Mouse (Mus musculus): ENCODE measurements around the gene Ly9. TPM values are rescaled to one million over a fixed set of nuclear protein-coding genes. Genes with fewer than 3 reads are reported as not detected.

Gene Ly9
- not detected in 2 replicates for polyA plus RNA-seq (2016; fragmentation: Nextera tagmentation; extraction: Ambion mirVana)

- H3K27ac ChIP-seq, result no peak within 1 kb of the TSS
- 89% methylated on average over 9 of the region's 9 CpGs for WGBS
- no peaks in the 10 kb centered on the region for H3K9me3 ChIP-seq (replicated peaks)
- H3K4me3 ChIP-seq, result no peak within 1 kb of the TSS
- no peaks in the 10 kb centered on the region for H3K36me3 ChIP-seq
- no peak for DNase-seq (ENCODE audit: low spot score)
- no peaks in the 10 kb centered on the region for H3K4me1 ChIP-seq
- H3K27me3 ChIP-seq (ENCODE audit: low read depth, poor library complexity, severe bottlenecking), result no peaks in the 10 kb centered on the region
These were observed at the start of gene Ly9 for GRCm38 (mm10) chr1:171607176-171607575. Gene Ly9, minus strand, starts transcription at chr1:171607410.

GRCm38 (mm10) chr1:171652734-171653133 lies 45.5 kb upstream of the Ly9 start, which contains the start of gene Slamf7:
Gene Slamf7, minus strand, starts transcription at chr1:171653035.
- Histone ChIP-seq H3K27me3 (ENCODE audit: low read depth, poor library complexity, severe bottlenecking) (no peaks in the 10 kb centered on the region), H3K27ac (no peak within 1 kb of the TSS), H3K9me3 (replicated peaks) (no peaks in the 10 kb centered on the region), H3K36me3 (no peaks in the 10 kb centered on the region), H3K4me3 (no peak within 1 kb of the TSS), H3K4me1 (no peaks in the 10 kb centered on the region)
- WGBS, result 89% methylated on average over 5 of the region's 5 CpGs
- DNase-seq (ENCODE audit: low spot score), result no peak

- no peak for DNase-seq (ENCODE audit: low spot score)
- no peak overlapping the region for H3K27ac ChIP-seq
- H3K4me3 ChIP-seq, result no peak overlapping the region
- H3K36me3 ChIP-seq, result no peaks in the 10 kb centered on the region
- H3K27me3 ChIP-seq (ENCODE audit: low read depth, poor library complexity, severe bottlenecking), result no peaks in the 10 kb centered on the region
- no peaks in the 10 kb centered on the region for H3K4me1 ChIP-seq
- 85% methylated on average over 8 of the region's 8 CpGs for WGBS
- H3K9me3 ChIP-seq (replicated peaks), result no peaks in the 10 kb centered on the region
These were observed 41.6 kb upstream of the Ly9 start for GRCm38 (mm10) chr1:171648840-171649239.

- H3K4me1 ChIP-seq, result no peaks in the 10 kb centered on the region
- H3K27me3 ChIP-seq (ENCODE audit: low read depth, poor library complexity, severe bottlenecking), result no peaks in the 10 kb centered on the region
- WGBS, result 89% methylated on average over 5 of the region's 5 CpGs
- H3K36me3 ChIP-seq, result no peaks in the 10 kb centered on the region
- no peaks in the 10 kb centered on the region for H3K9me3 ChIP-seq (replicated peaks)
- H3K27ac ChIP-seq, result no peak overlapping the region
- no peak for DNase-seq (ENCODE audit: low spot score)
- H3K4me3 ChIP-seq, result no peak overlapping the region
These were observed 40.5 kb upstream of the Ly9 start for GRCm38 (mm10) chr1:171647716-171648115.

- Histone ChIP-seq H3K9me3 (replicated peaks) (no peaks in the 10 kb centered on the region), H3K27ac (no peak overlapping the region), H3K36me3 (no peaks in the 10 kb centered on the region), H3K4me3 (no peak overlapping the region), H3K27me3 (ENCODE audit: low read depth, poor library complexity, severe bottlenecking) (no peaks in the 10 kb centered on the region), H3K4me1 (no peaks in the 10 kb centered on the region)
- 69% methylated on average over 5 of the region's 5 CpGs for WGBS
- DNase-seq (ENCODE audit: low spot score), result no peak
These were observed 39.3 kb upstream of the Ly9 start for GRCm38 (mm10) chr1:171646429-171646940.

- Histone ChIP-seq H3K9me3 (replicated peaks) (no peaks in the 10 kb centered on the region), H3K4me3 (no peak overlapping the region), H3K4me1 (no peaks in the 10 kb centered on the region), H3K27me3 (ENCODE audit: low read depth, poor library complexity, severe bottlenecking) (no peaks in the 10 kb centered on the region), H3K36me3 (no peaks in the 10 kb centered on the region), H3K27ac (no peak overlapping the region)
- DNase-seq (ENCODE audit: low spot score), result no peak
- 79% methylated on average over 7 of the region's 7 CpGs for WGBS
These were observed 36.4 kb upstream of the Ly9 start for GRCm38 (mm10) chr1:171643612-171644011.

GRCm38 (mm10) chr1:171640796-171641195 lies 33.6 kb upstream of the Ly9 start:
- Histone ChIP-seq H3K36me3 (no peaks in the 10 kb centered on the region), H3K4me1 (no peaks in the 10 kb centered on the region), H3K27ac (no peak overlapping the region)

GRCm38 (mm10) chr1:171638686-171639085 lies 31.5 kb upstream of the Ly9 start:
- no peak overlapping the region for H3K27ac ChIP-seq
- H3K9me3 ChIP-seq (replicated peaks), result no peaks in the 10 kb centered on the region
- no peaks in the 10 kb centered on the region for H3K4me1 ChIP-seq
- no peaks in the 10 kb centered on the region for H3K36me3 ChIP-seq
- WGBS, result 80% methylated on average over 2 of the region's 2 CpGs
- no peak for DNase-seq (ENCODE audit: low spot score)
- no peak overlapping the region for H3K4me3 ChIP-seq
- H3K27me3 ChIP-seq (ENCODE audit: low read depth, poor library complexity, severe bottlenecking), result no peaks in the 10 kb centered on the region

More at GRCm38 (mm10) chr1:171640796-171641195, 33.6 kb upstream of the Ly9 start:
- Histone ChIP-seq H3K9me3 (replicated peaks) (no peaks in the 10 kb centered on the region), H3K4me3 (no peak overlapping the region), H3K27me3 (ENCODE audit: low read depth, poor library complexity, severe bottlenecking) (no peaks in the 10 kb centered on the region)
- 94% methylated on average over 6 of the region's 6 CpGs for WGBS
- DNase-seq (ENCODE audit: low spot score), result no peak

GRCm38 (mm10) chr1:171637101-171637500 lies 29.9 kb upstream of the Ly9 start:
- no peak overlapping the region for H3K27ac ChIP-seq
- no peaks in the 10 kb centered on the region for H3K27me3 ChIP-seq (ENCODE audit: low read depth, poor library complexity, severe bottlenecking)
- H3K36me3 ChIP-seq, result no peaks in the 10 kb centered on the region
- no peaks in the 10 kb centered on the region for H3K4me1 ChIP-seq
- no peak overlapping the region for H3K4me3 ChIP-seq
- H3K9me3 ChIP-seq (replicated peaks), result no peaks in the 10 kb centered on the region
- no peak for DNase-seq (ENCODE audit: low spot score)
- WGBS, result 89% methylated on average over 8 of the region's 8 CpGs

GRCm38 (mm10) chr1:171635696-171636095 lies 28.5 kb upstream of the Ly9 start:
- WGBS, result 59% methylated on average over 6 of the region's 6 CpGs
- Histone ChIP-seq H3K36me3 (no peaks in the 10 kb centered on the region), H3K27me3 (ENCODE audit: low read depth, poor library complexity, severe bottlenecking) (no peaks in the 10 kb centered on the region), H3K27ac (no peak overlapping the region), H3K4me1 (no peaks in the 10 kb centered on the region), H3K9me3 (replicated peaks) (no peaks in the 10 kb centered on the region), H3K4me3 (no peak overlapping the region)
- no peak for DNase-seq (ENCODE audit: low spot score)

- Histone ChIP-seq H3K27ac (no peak overlapping the region), H3K9me3 (replicated peaks) (no peaks in the 10 kb centered on the region), H3K4me3 (no peak overlapping the region), H3K4me1 (no peaks in the 10 kb centered on the region; the same call in 1 of the 2 replicates), H3K36me3 (no peaks in the 10 kb centered on the region), H3K27me3 (ENCODE audit: low read depth, poor library complexity, severe bottlenecking) (no peaks in the 10 kb centered on the region)
- WGBS, result 81% methylated on average over 2 of the region's 2 CpGs
- DNase-seq (ENCODE audit: low spot score), result no peak
These were observed 24.2 kb upstream of the Ly9 start for GRCm38 (mm10) chr1:171631447-171631846.

GRCm38 (mm10) chr1:171630912-171631311 lies 23.7 kb upstream of the Ly9 start:
- Histone ChIP-seq H3K27ac (no peak overlapping the region), H3K9me3 (replicated peaks) (no peaks in the 10 kb centered on the region), H3K4me1 (no peaks in the 10 kb centered on the region; the same call in 1 of the 2 replicates), H3K36me3 (no peaks in the 10 kb centered on the region), H3K27me3 (ENCODE audit: low read depth, poor library complexity, severe bottlenecking) (no peaks in the 10 kb centered on the region), H3K4me3 (no peak overlapping the region)
- WGBS, result 93% methylated on average over 4 of the region's 4 CpGs
- DNase-seq (ENCODE audit: low spot score), result no peak

GRCm38 (mm10) chr1:171630041-171630440 lies 22.8 kb upstream of the Ly9 start:
- no peaks in the 10 kb centered on the region for H3K27me3 ChIP-seq (ENCODE audit: low read depth, poor library complexity, severe bottlenecking)
- 81% methylated on average over 7 of the region's 7 CpGs for WGBS
- DNase-seq (ENCODE audit: low spot score), result no peak
- H3K27ac ChIP-seq, result no peak overlapping the region
- no peaks in the 10 kb centered on the region for H3K36me3 ChIP-seq
- no peaks in the 10 kb centered on the region for H3K9me3 ChIP-seq (replicated peaks)
- H3K4me1 ChIP-seq, result no peaks in the 10 kb centered on the region; the same call in 1 of the 2 replicates
- H3K4me3 ChIP-seq, result no peak overlapping the region

- no peak for DNase-seq (ENCODE audit: low spot score)
- Histone ChIP-seq H3K9me3 (replicated peaks) (no peaks in the 10 kb centered on the region), H3K36me3 (no peaks in the 10 kb centered on the region), H3K4me3 (no peak overlapping the region), H3K4me1 (no peaks in the 10 kb centered on the region; the same call in 1 of the 2 replicates), H3K27ac (no peak overlapping the region), H3K27me3 (ENCODE audit: low read depth, poor library complexity, severe bottlenecking) (no peaks in the 10 kb centered on the region)
- 59% methylated on average over 6 of the region's 6 CpGs for WGBS
These were observed 22.0 kb upstream of the Ly9 start for GRCm38 (mm10) chr1:171629168-171629567.
